Mouse (Mus musculus) stomach, postnatal 0 days (tissue): Measurements from ENCODE around the gene Tubgcp5. TPM values are rescaled to one million over a fixed set of nuclear protein-coding genes. Genes with fewer than 3 reads are reported as not detected.

Experiments used
- ATAC-seq: fragments of 200-750 bp; cut with Nextera tagmentation; 2 replicates; pipeline ENCODE4 v1.8.0; 2017; ENCODE audit not compliant: low FRiP score, low TSS enrichment
- DNase-seq: peaks from one replicate; pipeline ENCODE4 v3.0.0-alpha.2; 2016; ENCODE audit warnings: low spot score
- H3K27ac ChIP-seq: fragments of 300-500 bp; sonication (generic); replicated peaks from 2 replicates; pipeline ENCODE4 v1.5.1; 2014; ENCODE audit warnings: mild to moderate bottlenecking, control low read depth
- H3K27me3 ChIP-seq: fragments of 300-500 bp; sonication (generic); 2 replicates; pipeline ENCODE4 v1.6.1; 2014; ENCODE audit warnings: low read length; ENCODE audit not compliant: control insufficient read depth, insufficient read depth
- H3K36me3 ChIP-seq: fragments of 300-500 bp; sonication (generic); 2 replicates; pipeline ENCODE4 v1.6.1; 2014; ENCODE audit warnings: low read length, mixed read lengths; ENCODE audit not compliant: control insufficient read depth, insufficient read depth
- H3K4me1 ChIP-seq: fragments of 300-500 bp; sonication (generic); replicated peaks from 2 replicates; pipeline ENCODE4 v1.6.1; 2014; ENCODE audit warnings: antibody characterized with exemption; ENCODE audit not compliant: control insufficient read depth, insufficient read depth
- H3K4me2 ChIP-seq: fragments of 300-500 bp; sonication (generic); replicated peaks from 2 replicates; pipeline ENCODE4 v1.6.1; 2014; ENCODE audit warnings: low read depth, mild to moderate bottlenecking, control low read depth, moderate library complexity
- H3K4me3 ChIP-seq: fragments of 300-500 bp; sonication (generic); 2 replicates; pipeline ENCODE4 v1.5.1; 2014; ENCODE audit warnings: low read depth, low read length, control low read depth
- H3K9ac ChIP-seq: fragments of 300-500 bp; sonication (generic); 2 replicates; pipeline ENCODE4 v1.6.1; 2014; ENCODE audit warnings: mild to moderate bottlenecking, low read length, control low read depth, mixed read lengths
- H3K9me3 ChIP-seq: fragments of 300-500 bp; sonication (generic); 2 replicates; pipeline ENCODE4 v1.6.1; 2016; ENCODE audit warnings: low read length; ENCODE audit not compliant: control insufficient read depth
- CTCF ChIP-seq: IDR thresholded peaks from 2 replicates; pipeline ENCODE4 v1.5.1; 2016; ENCODE audit warnings: antibody characterized with exemption, low read depth, mild to moderate bottlenecking, moderate library complexity
- EP300 ChIP-seq: optimal IDR thresholded peaks from 2 replicates; pipeline ENCODE3; 2016; ENCODE audit warnings: antibody characterized with exemption
- WGBS: fragments of 180-500 bp; shearing (Covaris S2); extraction: QIAGEN DNeasy Blood & Tissue Kit; methylation state at CpG from one replicate; pipeline ENCODE4 v1.1.7; 2014; 5-methylcytosine and 5-hydroxymethylcytosine counted together
- polyA plus RNA-seq: library from polyadenylated mRNA; unstranded; fragments of >200 nt; fragmentation: Nextera tagmentation; extraction: Ambion mirVana; gene quantifications from 2 replicates; pipeline ENCODE4 v1.2.1, GENCODE M21; 2015

The Tubgcp5 gene
- polyA plus RNA-seq, 1 experiment from 2014 or later, result 10.0 TPM

- Histone ChIP-seq H3K9me3 (no peaks in the 10 kb centered on the region), H3K9ac (peak overlapping the region; percentile 99), H3K4me3 (peak overlapping the region; percentile 91), H3K27ac (peak overlapping the region; percentile 99), H3K36me3 (no peaks in the 10 kb centered on the region), H3K27me3 (no peaks in the 10 kb centered on the region), H3K4me1 (0 out of 2 replicates have a peak, but pooled peaks cover 2% of the 10 kb centered on the region), H3K4me2 (peak overlapping the region; percentile 89)
- ATAC-seq, result peak; percentile 38
- WGBS, result under 1% methylated on average over 40 of the region's 40 CpGs
- peak; percentile 47 for DNase-seq
- TF ChIP-seq CTCF, result no peak
- TF ChIP-seq EP300, result no peak
These were observed 48.7 kb downstream of the Tubgcp5 start for GRCm38 (mm10) chr7:55842504-55843152.

GRCm38 (mm10) chr7:55846606-55847312, 52.8 kb downstream of the Tubgcp5 start:
- TF ChIP-seq EP300 (no peak), CTCF (no peak)
- no peak overlapping the region for H3K27ac ChIP-seq
- H3K27me3 ChIP-seq, result no peaks in the 10 kb centered on the region
- H3K9ac ChIP-seq, result no peak overlapping the region
- H3K36me3 ChIP-seq, result no peaks in the 10 kb centered on the region
- no peak overlapping the region for H3K4me2 ChIP-seq
- ATAC-seq, result no peak
- H3K4me1 ChIP-seq, result 0 out of 2 replicates have a peak, but pooled peaks cover 2% of the 10 kb centered on the region
- 42% methylated on average over 9 of the region's 9 CpGs for WGBS
- no peaks in the 10 kb centered on the region for H3K9me3 ChIP-seq
- no peak overlapping the region for H3K4me3 ChIP-seq
- DNase-seq, result no peak

GRCm38 (mm10) chr7:55849948-55850571, 56.1 kb downstream of the Tubgcp5 start:
- H3K36me3 ChIP-seq, result no peaks in the 10 kb centered on the region
- H3K9ac ChIP-seq, result no peak overlapping the region
- no peaks in the 10 kb centered on the region for H3K4me1 ChIP-seq
- ATAC-seq (no peak), DNase-seq (no peak)
- no peaks in the 10 kb centered on the region for H3K27me3 ChIP-seq
- no peak overlapping the region for H3K27ac ChIP-seq
- no peaks in the 10 kb centered on the region for H3K9me3 ChIP-seq
- 46% methylated on average over 14 of the region's 14 CpGs for WGBS
- no peak overlapping the region for H3K4me2 ChIP-seq
- no peak for TF ChIP-seq EP300
- TF ChIP-seq CTCF, result no peak
- H3K4me3 ChIP-seq, result no peak overlapping the region

- ATAC-seq (no peak), DNase-seq (no peak)
- Histone ChIP-seq H3K36me3 (no peaks in the 10 kb centered on the region), H3K9me3 (no peaks in the 10 kb centered on the region), H3K4me1 (no peaks in the 10 kb centered on the region), H3K9ac (no peak overlapping the region), H3K27ac (no peak overlapping the region), H3K27me3 (no peaks in the 10 kb centered on the region), H3K4me2 (no peak overlapping the region), H3K4me3 (no peak overlapping the region)
- TF ChIP-seq CTCF, result no peak
- TF ChIP-seq EP300, result no peak
- 74% methylated on average over 3 of the region's 3 CpGs for WGBS
These were observed 58.8 kb downstream of the Tubgcp5 start for GRCm38 (mm10) chr7:55852787-55853186.

- H3K36me3 ChIP-seq, result no peaks in the 10 kb centered on the region
- ATAC-seq (no peak), DNase-seq (no peak)
- no peaks in the 10 kb centered on the region for H3K4me1 ChIP-seq
- no peak overlapping the region for H3K4me3 ChIP-seq
- no peak overlapping the region for H3K4me2 ChIP-seq
- 78% methylated on average over 3 of the region's 3 CpGs for WGBS
- no peak overlapping the region for H3K27ac ChIP-seq
- no peak overlapping the region for H3K9ac ChIP-seq
- TF ChIP-seq EP300, result no peak
- TF ChIP-seq CTCF, result no peak
- H3K27me3 ChIP-seq, result no peaks in the 10 kb centered on the region
- no peaks in the 10 kb centered on the region for H3K9me3 ChIP-seq
These were observed 61.6 kb downstream of the Tubgcp5 start for GRCm38 (mm10) chr7:55855597-55855996.

GRCm38 (mm10) chr7:55856741-55857140, 62.8 kb downstream of the Tubgcp5 start:
- no peaks in the 10 kb centered on the region for H3K36me3 ChIP-seq
- 96% methylated on average over 4 of the region's 4 CpGs for WGBS
- no peaks in the 10 kb centered on the region for H3K27me3 ChIP-seq
- TF ChIP-seq EP300, result no peak
- TF ChIP-seq CTCF, result no peak
- H3K9ac ChIP-seq, result no peak overlapping the region
- H3K4me1 ChIP-seq, result no peaks in the 10 kb centered on the region
- H3K9me3 ChIP-seq, result no peaks in the 10 kb centered on the region
- DNase-seq (no peak), ATAC-seq (no peak)
- H3K4me3 ChIP-seq, result no peak overlapping the region
- no peak overlapping the region for H3K4me2 ChIP-seq
- H3K27ac ChIP-seq, result no peak overlapping the region
